ENCODE assay signal across 10 mouse cellular contexts in the genomic region with DNA sequence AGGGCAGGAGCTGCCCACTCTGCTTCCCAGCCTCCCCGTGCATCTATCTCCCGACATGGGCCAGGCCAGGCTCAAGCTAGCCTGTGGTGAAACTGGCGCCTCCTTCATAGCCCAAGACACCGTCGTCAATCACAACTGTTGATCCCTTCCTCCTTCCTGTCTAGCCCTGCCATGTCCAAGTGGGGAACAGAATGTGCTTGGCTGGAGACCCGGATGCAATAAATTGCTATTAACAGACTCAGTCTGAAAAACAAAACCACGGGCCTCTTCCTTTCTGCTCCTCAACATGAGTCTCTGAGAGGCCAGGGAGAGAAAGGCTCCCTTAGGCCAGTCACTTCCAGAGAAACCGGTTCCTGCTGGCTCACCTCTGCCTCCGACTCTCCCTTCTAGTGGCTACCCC. TPM values are rescaled to one million over a fixed set of nuclear protein-coding genes. Genes with fewer than 3 reads are reported as not detected.
DNase-seq lines count a peak whose midpoint lies in the region; ATAC-seq lines count a peak whose summit lies in the region.
"Had no signal": no experiment of that assay in that cellular context is flagged by ENCODE, and none has a peak within 500 bp of the region (broad histone marks: within the 10 kb centered on the region; RNA-seq: fewer than 3 reads in every experiment).

No protein-coding gene starts in this region.

- peak; percentile 96 for DNase-seq in heart, adult 11 months
- no peak for DNase-seq in heart, postnatal 10 days
- DNase-seq in gonadal fat pad, adult 2 months (ENCODE audit: low read depth): peak; percentile 31
- peak; percentile 86 for DNase-seq in lung, postnatal 36 days
- DNase-seq in cerebellum, adult 18-20 months: no peak
- DNase-seq in thymus, postnatal 10 days (ENCODE audit: low spot score in 2 of 2): no peak
- DNase-seq: midbrain, embryonic 14.5 days had no signal

- ATAC-seq in kidney, embryonic 16.5 days (ENCODE audit: low FRiP score, low TSS enrichment): peak; percentile 29; the same call in 1 of the 2 replicates
- no peak for ATAC-seq in forebrain, embryonic 13.5 days

- peak overlapping the region; percentile 76 for H3K27ac ChIP-seq in kidney, embryonic 16.5 days (ENCODE audit: low read length)
- no peak overlapping the region for H3K27ac ChIP-seq in forebrain, embryonic 13.5 days
- H3K27ac ChIP-seq: limb, embryonic 15.5 days had no signal

- WGBS in kidney, embryonic 16.5 days: 23% methylated on average over 9 of the region's 9 CpGs
- 87% methylated on average over 9 of the region's 9 CpGs for WGBS in forebrain, embryonic 13.5 days

- H3K4me3 ChIP-seq in kidney, embryonic 16.5 days (ENCODE audit: low read length): no peak overlapping the region
- no peak overlapping the region for H3K4me3 ChIP-seq in forebrain, embryonic 13.5 days
- H3K4me3 ChIP-seq: limb, embryonic 15.5 days had no signal

- H3K9me3 ChIP-seq in kidney, embryonic 16.5 days (ENCODE audit: low read length): no peaks in the 10 kb centered on the region
- H3K9me3 ChIP-seq in forebrain, embryonic 13.5 days (replicated peaks): no peaks in the 10 kb centered on the region
- H3K9me3 ChIP-seq: limb, embryonic 15.5 days had no signal

- 0 out of 2 replicates have a peak overlapping the region, but pooled peaks have one; percentile 10 for H3K4me2 ChIP-seq in kidney, embryonic 16.5 days (replicated peaks; ENCODE audit: low read depth, low read length)
- no peak overlapping the region for H3K4me2 ChIP-seq in forebrain, embryonic 13.5 days
- H3K4me2 ChIP-seq: limb, embryonic 15.5 days had no signal

- no peak overlapping the region for H3K9ac ChIP-seq in kidney, embryonic 16.5 days (replicated peaks; ENCODE audit: low read length)
- H3K9ac ChIP-seq in forebrain, embryonic 13.5 days: no peak overlapping the region
- H3K9ac ChIP-seq: limb, embryonic 15.5 days had no signal

- intact Hi-C loops in heart, postnatal 10 days (cut with DNase I): no loop called here

- no peaks in the 10 kb centered on the region for H3K27me3 ChIP-seq in kidney, embryonic 16.5 days (ENCODE audit: insufficient read depth, low read length)
- H3K27me3 ChIP-seq in forebrain, embryonic 13.5 days: no peaks in the 10 kb centered on the region
- H3K27me3 ChIP-seq: limb, embryonic 15.5 days had no signal

- no peaks in the 10 kb centered on the region for H3K36me3 ChIP-seq in kidney, embryonic 16.5 days (ENCODE audit: insufficient read depth, low read length)
- no peaks in the 10 kb centered on the region for H3K36me3 ChIP-seq in forebrain, embryonic 13.5 days (ENCODE audit: poor library complexity, severe bottlenecking)
- H3K36me3 ChIP-seq: limb, embryonic 15.5 days had no signal

- H3K4me1 ChIP-seq in kidney, embryonic 16.5 days (ENCODE audit: insufficient read depth, low read length): peaks cover 92% of the 10 kb centered on the region
- H3K4me1 ChIP-seq in forebrain, embryonic 13.5 days: peaks cover 33% of the 10 kb centered on the region

RNA-seq across cellular contexts. Expression of gene Sox13, which starts 11.2 kb away (rescaled TPM):
- total RNA-seq in heart, postnatal 10 days (2021): 10 to 100 TPM; 29.6 to 33.4 TPM
- 45.6 and 61.2 TPM in 2 replicates for polyA plus RNA-seq in gonadal fat pad, adult 2 months (2012; rRNA removed)
- polyA plus RNA-seq in kidney, embryonic 16.5 days (2015; fragmentation: Nextera tagmentation; extraction: Ambion mirVana): 11.5 and 12.8 TPM in 2 replicates
- polyA plus RNA-seq in forebrain, embryonic 13.5 days (2015; fragmentation: Nextera tagmentation; extraction: Ambion mirVana): 5.8 and 6.8 TPM in 2 replicates

RNA-seq across cellular contexts. Expression of gene Etnk2, which starts 49.6 kb away (rescaled TPM):
- 1 to 10 TPM in 1 of 2 experiments, under 1 TPM in 1; 0.82 to 1.1 TPM for total RNA-seq in heart, postnatal 10 days (2021)
- polyA plus RNA-seq in gonadal fat pad, adult 2 months (2012; rRNA removed): 6.0 and 8.9 TPM in 2 replicates
- polyA plus RNA-seq in kidney, embryonic 16.5 days (2015; fragmentation: Nextera tagmentation; extraction: Ambion mirVana): 3.9 and 4.9 TPM in 2 replicates
- 2.9 TPM in 2 replicates for polyA plus RNA-seq in forebrain, embryonic 13.5 days (2015; fragmentation: Nextera tagmentation; extraction: Ambion mirVana)

Comparison
In these comparisons a context has a peak if more than half of its experiments do, and no peak if none do; other contexts are left out.
1. DNase-seq: peak in heart, adult 11 months (single experiment), gonadal fat pad, adult 2 months (single experiment) and lung, postnatal 36 days (single experiment); none in heart, postnatal 10 days (0 of 2), cerebellum, adult 18-20 months (0 of 2) and thymus, postnatal 10 days (0 of 2).